Mouse (Mus musculus) right cerebral cortex, postnatal 4 days (tissue): Measurements from ENCODE around the gene Rps11.
"Not testable (repeated sequence)": the region's sequence is repeated elsewhere in the genome, so short reads cannot be mapped to it uniquely, and the experiment has no call there.

Experiments
- DNase-seq: peaks from one replicate; pipeline ENCODE4 v3.0.0-alpha.2; 2022

Rps11 gene

DNA sequence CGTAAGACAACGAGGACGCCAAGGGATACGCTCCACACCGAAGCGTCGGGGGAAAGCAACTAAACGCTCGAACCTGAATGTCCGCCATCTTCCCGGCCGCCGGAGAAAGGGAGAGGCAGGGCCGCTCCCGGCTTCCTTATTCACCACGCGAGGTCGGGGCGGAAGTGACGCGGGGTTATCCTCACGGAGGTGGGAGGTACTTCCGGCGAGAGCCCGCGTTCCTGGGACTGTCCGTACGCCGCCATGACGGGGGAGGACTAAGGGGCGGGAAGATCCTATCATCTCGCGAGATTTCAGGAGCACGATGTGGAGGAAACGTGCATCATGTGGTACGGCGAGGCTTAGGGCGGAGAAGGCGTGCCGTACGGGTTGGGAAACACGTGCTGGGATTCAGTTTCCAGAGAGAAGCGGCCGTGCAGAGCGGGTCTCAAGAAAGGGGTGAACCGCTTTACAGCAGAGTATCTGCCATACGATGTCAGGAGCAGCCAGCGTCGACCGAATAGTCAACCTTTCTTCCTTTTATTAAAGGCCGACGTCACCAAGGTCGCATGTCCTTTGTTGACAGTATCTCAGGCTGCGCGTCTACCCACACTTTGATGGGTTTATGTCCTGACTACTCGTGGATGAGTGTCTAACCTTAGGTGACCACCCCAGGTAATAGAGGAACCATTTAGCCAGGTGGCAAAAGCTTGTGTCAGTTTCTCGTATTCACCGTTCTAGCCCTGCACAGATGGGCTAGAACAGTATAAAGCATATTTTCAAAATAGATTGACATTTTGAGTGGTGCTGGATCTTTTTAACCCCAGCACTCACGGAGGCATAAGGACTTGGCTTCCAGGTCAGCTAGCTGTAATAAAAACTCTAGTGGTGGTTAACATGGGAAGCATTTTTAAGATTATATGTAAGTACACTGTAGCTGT lies at the start of gene Rps11:
Gene Rps11 (minus strand): TSS at position 216 of the 920 bp plus-strand sequence.
- peak; percentile 96 for DNase-seq

DNA sequence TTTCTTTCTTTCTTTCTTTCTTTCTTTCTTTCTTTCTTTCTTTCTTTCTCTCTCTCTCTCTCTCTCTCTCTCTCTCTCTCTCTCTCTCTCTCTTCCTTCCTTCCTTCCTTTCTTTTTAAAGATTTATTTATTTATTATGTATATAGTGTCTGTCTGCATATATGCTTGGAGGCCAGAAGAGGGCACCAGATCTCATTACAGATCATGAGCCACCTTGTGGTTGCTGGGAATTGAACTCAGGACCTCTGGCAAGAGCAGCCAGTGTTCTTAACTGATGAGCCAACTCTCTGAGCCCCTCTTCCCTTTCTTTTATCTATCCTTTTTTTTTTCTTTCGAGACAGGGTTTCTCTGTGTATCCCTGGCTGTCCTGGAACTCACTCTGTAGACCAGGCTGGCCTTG lies 49.5 kb upstream of the Rps11 start:
- not testable (repeated sequence) for DNase-seq

DNA sequence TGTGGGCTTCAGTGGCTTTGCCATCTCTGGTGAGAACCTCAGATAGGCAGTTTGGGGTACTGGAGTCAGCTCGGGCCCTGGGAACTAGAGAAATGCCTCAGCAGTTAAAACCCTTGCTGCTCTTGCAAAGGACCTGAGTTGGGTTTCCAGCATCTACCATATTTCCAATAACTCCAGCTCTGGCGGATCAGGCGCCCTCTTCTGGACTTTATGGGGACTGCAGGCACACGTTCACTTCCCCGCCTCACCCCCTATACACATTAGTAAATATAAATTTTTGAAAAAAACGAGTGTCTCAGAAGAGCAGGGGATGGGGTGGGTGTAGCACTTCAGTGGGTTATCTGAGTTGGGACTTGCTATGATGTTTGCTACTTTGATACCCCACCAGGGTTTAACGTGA lies 48.7 kb upstream of the Rps11 start:
- DNase-seq = no peak

DNA sequence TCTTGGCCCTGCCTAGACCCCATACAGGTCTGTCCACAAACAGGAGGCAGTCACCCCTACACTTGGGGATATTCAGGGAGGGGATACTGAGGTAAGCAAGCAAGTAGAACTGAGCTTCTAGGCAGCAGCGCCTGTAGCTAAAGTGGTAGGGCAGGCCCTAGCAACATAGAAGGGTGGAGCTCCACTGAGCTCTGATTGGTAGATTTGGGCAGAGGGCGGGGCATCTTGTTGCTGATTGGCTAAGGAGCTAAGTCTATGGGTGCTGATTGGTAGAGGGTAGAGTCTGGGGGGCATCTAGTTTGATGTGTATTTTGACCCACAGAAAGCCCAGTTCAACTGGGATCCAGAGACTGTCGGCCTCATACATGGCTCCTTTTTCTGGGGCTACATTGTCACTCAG lies 45.3 kb upstream of the Rps11 start:
- DNase-seq = no peak

DNA sequence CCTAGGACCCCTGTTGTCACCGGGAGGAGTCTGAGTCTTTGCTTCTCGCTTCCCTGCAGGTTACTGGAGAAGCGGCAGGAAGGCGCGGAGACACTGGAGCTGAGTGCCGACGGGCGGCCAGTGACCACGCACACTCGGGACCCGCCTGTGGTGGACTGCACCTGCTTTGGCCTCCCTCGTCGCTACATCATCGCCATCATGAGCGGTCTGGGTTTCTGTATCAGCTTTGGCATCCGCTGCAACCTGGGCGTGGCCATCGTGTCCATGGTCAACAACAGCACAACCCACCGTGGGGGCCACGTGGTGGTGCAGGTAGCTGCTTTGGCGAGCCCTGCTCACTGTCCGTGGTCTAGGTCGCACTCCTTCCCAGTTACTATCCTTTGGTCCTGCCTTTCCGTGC lies 44.4 kb upstream of the Rps11 start:
- DNase-seq = no peak

DNA sequence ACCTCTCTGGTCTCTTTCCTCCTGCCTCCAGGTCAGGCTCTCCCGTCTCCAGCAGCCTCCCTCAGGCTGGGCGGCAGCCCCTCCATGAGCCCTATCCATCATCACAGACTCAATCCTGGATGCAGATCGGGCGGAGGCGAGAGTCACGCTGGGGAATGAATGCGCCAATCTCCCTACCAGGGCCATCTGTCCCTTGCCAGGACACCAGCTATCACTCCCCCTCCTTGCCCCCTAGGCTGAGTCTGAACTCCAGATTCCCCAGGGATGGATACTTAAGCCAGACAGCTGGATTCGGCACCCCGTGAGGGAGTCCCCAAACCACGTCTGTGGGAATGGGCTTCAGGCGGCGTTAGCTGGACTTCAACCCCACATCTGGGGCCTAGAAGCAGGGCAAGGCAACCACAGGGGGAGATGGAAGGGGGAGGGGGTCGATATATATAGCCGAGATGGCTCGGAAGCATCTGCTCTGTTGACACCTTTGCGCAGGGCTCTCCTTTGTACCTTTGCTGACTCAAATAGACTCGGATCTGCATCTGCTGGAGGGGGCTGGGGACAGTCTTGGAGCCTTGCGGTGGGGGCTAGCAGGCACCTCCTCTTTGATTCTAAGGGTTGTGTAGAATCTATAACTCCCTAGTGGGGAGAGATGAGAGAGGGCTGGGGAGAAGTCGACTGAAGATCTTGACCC lies 43.7 kb upstream of the Rps11 start:
- DNase-seq = no peak

DNA sequence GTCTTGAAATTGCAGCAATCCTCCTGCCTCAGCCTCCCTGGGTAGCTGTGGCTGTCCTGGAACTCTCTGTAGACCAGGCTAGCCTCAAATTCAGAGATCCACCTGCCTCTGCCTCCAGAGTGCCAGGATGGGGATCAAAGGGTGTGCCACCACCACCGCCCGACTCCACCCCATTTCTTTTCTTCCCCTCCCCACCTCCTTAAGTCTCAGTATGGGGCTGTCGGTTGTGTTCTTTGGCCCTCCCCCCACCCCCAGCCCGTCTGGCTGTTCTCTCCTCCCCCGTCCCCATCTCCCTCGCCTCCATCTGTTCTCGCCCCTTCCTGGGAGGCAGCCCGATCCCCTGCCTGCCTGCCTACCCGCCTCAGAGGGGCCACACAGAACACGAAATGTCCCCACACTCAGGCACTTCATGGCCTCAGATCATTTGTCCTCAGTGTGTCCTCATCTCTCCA lies 42.7 kb upstream of the Rps11 start:
- DNase-seq = no peak

DNA sequence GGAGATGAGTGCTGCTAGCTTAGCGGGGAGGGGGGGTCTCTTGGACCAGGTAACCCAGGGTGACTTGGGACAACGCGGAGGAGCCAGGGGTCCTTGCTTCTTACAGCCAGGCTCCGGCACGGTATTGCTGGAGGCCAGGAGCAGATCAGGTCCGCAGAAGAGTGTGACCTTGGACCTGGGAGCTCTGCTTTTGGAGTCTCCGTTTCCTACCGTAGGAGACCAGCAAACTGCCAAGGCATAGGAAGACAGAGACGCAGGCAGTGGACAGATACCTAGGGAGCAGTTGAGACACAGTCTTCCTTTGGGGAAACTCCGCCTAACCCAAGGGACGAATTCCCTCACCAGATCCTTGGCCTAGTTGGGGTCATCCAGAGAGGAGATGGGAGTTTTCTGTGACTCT lies 41.5 kb upstream of the Rps11 start:
- DNase-seq = no peak

DNA sequence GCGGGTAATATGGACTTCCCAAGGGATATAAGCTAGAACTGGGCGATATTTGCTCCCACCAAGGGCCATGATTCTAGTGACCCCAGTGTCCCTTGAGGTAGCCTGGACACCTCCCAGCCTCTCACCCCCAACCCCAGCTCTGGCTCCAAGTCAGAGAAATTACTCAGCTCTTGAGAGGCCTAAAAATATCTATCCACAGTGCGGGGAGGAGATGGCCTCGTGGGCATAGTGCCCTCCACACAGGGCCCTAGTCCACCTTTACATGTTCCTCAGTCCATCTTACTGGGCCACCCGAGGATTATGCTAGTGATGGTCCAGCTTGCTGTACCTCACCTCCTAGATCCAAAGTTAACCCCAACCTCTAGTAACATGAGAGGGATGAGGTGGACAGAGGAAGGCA lies 40.6 kb upstream of the Rps11 start:
- DNase-seq = no peak

DNA sequence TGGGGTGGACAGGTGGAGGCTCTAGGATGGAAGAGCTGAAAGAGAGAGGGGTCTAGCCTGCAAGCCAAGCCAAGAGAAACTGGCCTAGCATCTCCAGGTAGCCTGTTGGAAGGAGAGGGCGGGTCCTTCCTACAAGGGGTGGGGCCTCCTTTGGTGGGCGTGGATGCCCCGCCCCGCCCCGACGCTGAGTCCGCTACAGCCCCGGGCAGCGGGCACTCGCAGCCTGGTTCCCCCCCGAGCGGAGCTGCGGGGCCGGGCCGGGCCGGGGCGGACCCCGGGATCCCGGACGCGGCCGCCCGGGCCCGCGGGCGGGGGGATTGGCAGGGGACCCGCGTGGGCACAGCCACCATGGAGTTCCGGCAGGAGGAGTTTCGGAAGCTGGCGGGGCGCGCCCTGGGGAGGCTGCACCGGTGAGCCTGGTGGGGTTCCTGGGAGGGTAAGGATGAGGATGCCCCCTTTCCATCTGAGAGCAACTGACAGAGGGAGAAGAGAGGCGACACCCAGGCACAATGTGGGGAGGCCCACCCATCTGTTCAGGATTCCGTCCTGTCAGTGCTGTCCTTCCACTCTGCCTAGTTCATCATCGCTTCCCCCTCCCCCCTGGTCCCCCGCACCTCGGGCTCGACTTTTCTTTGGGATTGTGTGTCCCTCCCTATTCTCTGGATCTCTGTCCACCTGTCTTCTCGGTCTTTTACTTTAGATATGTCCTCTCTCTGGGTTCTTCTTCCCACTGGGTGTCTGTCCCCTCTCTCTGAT lies 39.7 kb upstream of the Rps11 start, which contains the start of gene Slc17a7:
Gene Slc17a7 (plus strand): TSS at position 215 of the 756 bp plus-strand sequence.
- DNase-seq = peak; percentile 48

DNA sequence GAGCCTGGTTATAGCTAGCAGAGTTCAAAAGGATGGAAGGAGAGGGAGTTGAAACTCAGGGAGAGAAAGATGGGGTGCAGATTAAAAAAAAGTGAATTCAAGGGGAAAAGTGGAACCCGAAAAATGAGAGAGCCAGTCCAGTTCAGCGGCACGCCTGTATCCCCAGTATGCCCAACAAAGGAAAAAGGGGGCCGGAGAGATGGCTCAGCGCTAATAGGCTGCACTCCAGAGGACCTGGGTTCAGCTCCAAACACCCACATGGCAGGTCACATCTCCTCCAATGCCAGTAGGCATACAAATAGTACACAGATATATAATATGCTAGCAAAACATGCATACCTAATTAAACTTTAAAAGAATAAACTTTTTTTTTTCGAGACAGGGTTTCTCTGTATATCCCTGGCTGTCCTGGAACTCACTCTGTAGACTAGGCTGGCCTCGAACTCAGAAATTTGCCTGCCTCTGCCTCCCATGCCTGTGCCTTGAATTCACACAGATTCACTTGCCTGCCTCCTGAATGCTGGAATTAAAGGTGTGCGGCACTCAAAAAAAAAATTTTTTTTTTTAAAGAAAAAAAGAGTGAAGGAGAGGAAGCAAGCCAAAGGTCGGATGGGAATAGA lies 38.9 kb upstream of the Rps11 start:
- DNase-seq = no peak

DNA sequence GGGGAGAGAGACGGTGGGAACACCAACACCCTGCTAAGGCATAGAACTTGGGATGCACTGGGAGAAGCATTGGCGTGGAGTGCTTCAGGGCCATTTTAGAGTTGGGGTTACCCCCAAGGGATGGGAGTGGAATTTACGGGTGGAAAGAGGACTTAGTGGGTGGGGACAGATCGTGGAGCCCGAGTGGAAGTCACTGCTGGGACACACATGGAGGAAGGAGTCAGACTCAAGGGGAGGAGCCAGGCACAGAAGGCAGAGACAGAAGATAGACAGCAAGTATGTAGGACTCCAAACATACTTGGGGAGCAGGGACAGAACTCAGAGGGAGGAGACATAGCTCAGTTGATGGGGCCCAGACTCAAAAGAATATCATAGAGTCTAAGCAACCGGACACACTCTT lies 38.3 kb upstream of the Rps11 start:
- DNase-seq = no peak

DNA sequence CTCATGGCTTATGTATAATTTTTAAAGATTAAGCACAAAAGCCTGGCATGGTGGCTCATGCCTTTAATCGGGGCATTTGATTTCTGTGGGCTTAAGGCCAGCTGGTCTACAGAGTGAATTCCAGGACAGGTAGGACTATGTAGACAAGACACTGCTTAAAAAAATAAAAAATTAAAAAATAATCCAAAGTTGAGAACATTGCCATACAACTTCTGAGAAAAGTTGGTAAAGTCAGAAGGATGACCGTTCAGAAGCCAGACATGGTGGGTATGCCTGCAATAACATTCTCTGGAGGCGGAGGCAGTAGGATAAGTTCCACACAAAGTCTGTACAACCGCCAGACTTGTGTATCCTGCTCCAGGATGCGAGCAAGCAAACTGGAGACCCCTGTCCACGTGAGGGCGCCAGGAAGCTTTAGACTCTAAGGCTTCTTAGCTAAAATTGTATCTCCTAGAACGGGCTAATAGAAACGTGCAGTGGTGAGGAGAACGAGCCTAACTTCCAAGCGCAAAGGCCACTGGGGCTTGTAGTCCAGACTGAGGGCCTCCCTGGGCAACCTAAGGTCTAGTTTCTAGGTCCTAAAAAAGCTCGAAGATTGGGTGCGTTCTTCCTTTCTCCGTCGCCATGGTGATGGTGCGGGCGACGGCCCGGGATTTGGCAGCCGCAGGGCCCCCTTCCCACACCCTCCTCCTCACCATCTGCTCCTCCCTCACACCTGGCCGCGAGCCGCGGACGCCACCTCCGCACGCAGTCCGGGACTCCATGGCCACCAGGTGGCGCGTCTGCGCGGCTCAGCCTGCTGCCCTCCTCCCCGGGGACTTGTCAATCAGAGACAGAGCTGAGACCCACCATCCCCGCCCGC lies 37.6 kb upstream of the Rps11 start:
- DNase-seq = peak; percentile 97

DNA sequence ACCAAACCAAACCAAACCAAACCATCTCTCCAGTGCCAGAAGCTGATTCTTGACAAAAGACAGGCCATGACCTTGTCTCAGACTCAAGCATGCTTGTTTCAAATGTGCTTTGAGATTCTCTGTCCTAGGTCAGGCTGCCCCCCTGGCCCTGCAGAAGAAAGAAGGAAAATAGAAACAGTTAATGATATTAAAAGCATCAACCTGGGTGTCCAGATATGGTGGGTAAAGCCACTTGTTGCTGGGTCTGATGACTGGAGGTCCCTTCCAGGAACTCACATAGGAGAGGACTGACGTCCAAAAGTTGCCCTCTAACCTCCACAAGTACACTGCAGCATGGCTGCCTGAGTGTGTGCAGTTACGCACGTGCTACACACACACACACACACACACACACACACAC lies 36.6 kb upstream of the Rps11 start:
- DNase-seq = no peak

DNA sequence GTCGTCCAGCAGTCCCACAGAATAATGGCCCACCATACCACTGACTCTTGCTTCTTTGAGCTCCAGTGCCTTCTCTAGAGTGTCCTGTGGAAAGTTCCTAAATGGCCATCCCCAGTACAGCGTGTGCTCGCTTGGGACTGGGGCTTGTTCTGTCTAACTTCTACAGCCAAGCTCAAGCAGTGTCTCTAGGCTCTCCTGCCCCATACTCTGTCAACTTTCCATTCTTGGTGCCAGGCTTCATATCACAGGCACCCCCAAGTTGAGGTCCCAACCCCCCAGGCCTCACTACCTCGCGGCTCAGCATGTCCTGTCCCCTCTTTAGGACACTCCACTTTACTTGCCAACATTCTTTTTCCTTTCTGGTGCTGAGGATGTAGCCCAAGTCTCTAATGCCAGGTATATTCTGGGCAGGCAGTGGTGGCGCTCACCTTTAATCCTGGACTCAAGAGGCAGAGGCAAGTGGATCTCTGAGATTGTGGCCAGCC lies 36.1 kb upstream of the Rps11 start:
- no peak for DNase-seq

DNA sequence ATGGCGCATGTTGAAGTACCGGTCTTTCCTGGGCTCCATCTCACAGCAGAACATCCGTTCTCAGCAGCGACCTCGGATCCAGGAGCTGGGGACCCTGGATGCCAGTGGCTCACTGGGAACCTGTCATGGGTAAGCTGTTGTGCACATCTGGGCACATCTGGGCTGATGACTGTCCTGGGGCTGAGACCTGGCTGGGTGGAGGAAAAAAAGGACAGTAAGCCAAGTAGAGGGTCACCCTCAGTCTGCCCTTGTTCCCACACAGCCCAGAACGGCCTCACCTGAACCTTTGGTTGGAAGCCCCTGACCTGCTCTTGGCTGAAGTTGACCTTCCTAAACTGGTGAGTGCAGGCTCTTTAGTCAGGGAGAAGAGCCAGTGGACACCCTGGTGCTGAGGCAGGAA lies 34.8 kb upstream of the Rps11 start:
- no peak for DNase-seq

DNA sequence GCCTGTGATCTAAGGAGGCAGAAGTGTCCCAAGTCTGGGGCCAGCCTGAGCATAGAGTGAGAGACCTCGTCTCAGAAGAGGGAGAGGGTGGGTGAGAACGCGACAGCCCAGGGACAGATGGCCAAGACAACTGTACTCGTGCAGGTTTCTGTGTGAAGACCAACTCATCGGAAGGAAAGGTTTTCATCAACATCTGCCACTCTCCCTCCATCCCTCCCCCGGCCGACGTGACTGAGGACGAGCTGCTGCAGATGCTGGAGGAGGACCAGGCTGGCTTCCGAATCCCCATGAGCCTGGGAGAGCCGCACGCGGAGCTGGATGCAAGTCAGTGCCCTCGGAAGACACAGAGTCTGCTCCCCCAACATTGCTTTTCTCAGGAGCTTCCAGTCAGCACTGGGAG lies 33.2 kb upstream of the Rps11 start:
- no peak for DNase-seq

DNA sequence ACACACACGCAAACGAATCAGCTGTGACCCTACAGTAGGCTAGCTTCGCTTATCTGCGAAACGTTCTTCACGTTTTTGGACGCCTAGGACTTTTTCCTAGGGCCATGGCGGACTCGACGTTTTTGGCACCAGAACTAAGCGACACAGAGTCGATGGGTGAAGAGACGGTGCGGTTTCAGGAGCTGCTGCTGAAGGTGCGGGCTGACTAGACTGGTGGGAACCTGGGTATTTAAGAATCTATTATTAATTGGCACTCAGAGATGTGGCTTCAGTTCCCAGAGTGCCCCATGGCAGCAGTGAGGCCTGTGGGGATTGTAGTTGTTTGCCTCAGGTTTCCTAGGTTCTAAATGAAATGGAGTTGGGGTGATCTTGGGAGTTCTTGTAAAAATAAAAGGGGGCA lies 32.0 kb upstream of the Rps11 start:
- no peak for DNase-seq

DNA sequence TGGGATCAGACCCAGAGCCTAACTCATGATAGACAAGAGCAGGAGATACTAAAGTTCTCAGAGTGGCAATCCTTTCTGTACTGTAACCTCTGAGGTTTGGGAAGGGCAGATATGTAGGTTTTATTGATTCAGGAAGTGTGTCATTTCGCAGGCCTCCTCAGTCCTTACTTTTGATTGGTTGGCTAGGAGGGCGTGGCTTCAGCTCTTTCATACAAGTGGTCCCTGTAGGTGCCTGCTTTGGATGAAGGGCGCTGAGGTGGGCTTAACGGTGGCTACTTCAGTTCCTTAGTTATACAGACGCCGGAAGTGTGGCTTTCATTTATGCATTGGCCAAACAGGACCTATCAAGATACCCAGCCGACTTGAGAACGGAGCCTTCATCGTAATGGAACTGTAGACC lies 31.4 kb upstream of the Rps11 start:
- no peak for DNase-seq

DNA sequence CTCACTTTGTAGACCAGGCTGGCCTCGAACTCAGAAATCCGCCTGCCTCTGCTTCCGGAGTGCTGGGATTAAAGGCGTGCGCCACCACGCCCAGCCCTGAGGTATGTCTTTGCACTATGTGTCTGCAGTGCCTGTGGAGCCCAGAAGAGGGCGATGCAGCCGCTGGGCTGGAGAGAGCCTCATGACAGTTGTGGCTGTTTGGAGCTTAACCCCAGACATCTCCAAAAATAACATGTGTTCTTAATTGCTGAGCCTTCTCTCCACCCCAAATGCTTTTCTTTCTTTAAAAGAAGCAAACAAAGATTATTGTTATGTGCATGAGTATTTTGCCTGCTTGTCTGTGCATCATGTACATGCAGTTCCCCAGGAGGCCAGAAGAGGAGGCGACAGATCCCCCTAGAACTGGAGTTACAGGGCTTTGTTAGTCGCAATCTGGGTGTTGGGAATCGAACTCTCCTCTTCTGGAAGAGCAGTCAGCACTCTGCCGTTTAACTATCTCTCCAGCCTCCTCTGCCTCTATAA lies 30.8 kb upstream of the Rps11 start:
- DNase-seq = peak; percentile 62
